Mouse (Mus musculus) adipocyte (in vitro differentiated cells): ENCODE measurements around the gene Calm5.
"Not testable (repeated sequence)": the region's sequence is repeated elsewhere in the genome, so short reads cannot be mapped to it uniquely, and the experiment has no call there.

Experiments used
- DNase-seq: peaks from one replicate; pipeline ENCODE4 v3.0.0-alpha.2; 2016; ENCODE audit warnings: low spot score

Calm5 gene

DNA sequence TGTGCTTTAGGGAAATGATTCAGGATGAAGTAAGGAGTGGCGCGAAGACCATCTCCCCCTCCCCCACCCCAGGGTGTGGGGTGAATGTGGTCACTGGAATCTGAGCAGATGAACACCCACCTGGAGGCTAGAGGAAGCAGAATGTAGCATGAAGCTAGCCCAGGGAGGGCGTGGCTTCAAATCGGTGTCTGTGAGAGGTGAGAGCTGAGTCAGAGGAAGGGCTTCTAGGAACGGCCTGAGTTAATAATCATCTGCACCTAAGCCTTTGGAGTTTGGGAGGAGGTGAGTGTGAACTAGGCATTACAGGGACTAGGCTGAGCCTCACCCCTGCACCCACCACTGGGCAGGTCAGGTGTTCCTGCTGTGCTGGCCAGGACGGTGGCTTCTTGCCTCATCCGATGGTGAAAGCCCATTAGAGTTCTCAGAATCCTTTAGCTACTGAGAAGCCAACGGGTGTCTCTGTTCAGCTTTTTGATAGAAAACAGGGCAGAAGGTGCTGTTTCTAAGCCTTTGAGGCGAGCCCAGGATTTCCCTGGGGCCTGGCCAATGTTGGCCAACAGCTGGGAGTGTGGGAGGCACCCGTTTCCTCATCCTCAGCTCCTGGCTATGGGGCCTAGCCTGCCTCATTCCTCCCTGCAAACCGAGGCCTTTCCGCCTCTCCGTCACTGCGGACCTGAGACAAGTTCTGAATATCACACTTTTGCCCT lies 11.8 kb downstream of the Calm5 start:
- no peak for DNase-seq

GRCm38 (mm10) chr13:3866355-3867052 lies 12.5 kb downstream of the Calm5 start:
- DNase-seq: no peak

GRCm38 (mm10) chr13:3867158-3867557 lies 13.2 kb downstream of the Calm5 start:
- no peak for DNase-seq

DNA sequence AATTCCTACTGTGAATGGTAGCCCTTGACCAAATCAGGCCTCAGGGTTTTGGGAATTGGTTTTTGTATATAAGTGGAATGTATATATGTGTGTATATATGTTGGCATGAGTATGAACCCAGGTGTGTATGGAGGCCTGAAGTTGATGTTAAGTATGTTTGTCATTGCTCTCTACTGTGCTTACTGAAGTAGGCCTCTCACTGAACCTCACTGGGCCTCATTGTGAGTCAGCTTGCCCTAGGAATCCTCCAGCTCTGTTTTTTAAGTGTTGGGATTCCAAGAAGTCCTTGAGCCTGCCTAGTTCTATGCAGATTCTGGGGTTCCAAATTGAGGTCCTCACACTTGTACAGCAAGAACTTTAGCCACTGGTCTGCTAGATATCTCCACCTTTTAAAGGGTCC lies 15.9 kb downstream of the Calm5 start:
- no peak for DNase-seq

DNA sequence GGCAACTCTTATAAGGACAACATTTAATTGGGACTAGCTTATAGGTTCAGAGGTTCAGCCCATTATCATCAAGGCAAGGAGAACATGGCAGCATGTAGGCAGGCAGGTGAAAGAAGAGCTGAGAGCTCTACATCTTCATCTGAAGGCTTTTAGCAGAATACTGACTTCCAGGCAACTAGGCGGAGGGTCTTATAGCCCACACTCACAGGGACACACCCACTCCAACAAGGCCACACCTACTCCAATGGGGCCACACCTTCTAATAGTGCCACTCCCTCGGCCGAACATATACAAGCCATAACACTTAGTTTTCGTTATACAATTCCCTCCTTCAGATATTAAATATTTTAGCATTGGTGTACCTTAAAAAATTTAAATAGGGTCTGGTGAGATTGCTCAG lies 18.9 kb downstream of the Calm5 start:
- DNase-seq: no peak

GRCm38 (mm10) chr13:3876448-3876847 lies 22.5 kb downstream of the Calm5 start:
- no peak for DNase-seq

GRCm38 (mm10) chr13:3877185-3877584 lies 23.2 kb downstream of the Calm5 start:
- DNase-seq: no peak

- no peak for DNase-seq
These were observed 23.8 kb downstream of the Calm5 start for GRCm38 (mm10) chr13:3877679-3878220.

- no peak for DNase-seq
These were observed 32.7 kb downstream of the Calm5 start for GRCm38 (mm10) chr13:3886663-3887062.

DNA sequence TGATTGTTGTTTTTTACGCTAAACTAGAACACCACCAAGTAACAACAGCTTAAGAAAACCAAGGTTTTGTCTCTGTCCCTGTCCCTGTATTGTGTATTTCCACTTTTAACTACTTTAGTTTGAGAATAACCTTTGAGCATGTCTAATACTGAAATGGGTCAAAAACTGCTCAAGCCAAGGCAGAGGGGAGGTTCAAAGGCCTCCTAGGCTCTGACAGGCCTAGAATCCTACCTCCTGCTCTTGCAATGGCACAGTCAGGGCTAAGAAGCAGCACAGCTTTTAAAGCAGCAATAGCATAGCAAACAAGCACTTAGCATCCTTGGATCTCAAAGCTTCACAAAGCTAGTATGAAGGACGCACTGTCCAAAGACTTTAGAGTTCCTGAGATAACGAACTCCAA lies 35.1 kb downstream of the Calm5 start:
- DNase-seq: no peak

GRCm38 (mm10) chr13:3890061-3890460 lies 36.1 kb downstream of the Calm5 start:
- DNase-seq: no peak

DNA sequence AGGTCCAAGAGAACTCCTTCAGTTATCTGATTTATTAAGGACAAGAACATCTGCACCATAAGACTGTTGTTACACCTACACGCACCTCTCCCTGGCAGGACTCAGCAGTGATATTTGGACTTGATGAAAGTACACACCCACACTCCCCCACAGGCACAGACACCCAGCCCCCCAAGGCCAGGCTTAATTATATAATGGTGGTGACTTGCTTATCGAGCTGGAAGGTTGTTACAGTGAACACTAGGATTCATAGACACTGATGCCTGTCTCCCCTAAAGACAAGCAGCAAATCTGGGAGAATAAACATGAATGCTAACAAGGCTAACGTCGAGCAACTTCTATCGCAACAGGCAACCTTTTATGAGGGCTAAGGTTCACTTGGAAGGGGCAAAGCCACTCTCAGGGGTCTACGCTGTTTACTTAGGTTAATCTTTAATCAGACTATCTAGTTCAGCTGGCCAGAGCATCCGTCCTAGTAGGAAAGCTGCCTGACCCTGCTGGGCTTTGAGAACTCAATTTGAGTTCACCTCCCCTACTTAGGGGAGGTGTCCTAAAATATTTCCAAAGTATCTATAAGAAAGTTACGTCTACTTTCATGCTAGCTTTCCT lies 37.6 kb downstream of the Calm5 start:
- no peak for DNase-seq

DNA sequence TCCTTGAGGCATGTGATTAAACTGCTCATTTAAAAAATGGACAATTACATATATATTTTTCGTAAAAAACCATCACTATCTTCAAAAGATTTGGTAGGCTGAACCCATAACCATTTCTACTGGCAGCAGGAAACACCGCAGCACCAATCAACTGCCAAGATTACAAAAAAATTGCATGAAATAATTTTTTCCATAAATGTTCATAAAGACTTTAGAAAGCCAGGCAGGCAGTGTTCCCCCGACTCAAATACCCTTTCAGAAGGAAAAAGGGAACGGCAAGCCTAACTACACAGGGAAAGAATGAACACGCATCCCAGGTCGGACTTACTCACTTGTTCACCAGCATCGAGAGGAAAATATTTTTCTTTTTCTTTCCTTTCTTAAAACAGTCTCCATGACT lies 38.6 kb downstream of the Calm5 start:
- DNase-seq: no peak

DNA sequence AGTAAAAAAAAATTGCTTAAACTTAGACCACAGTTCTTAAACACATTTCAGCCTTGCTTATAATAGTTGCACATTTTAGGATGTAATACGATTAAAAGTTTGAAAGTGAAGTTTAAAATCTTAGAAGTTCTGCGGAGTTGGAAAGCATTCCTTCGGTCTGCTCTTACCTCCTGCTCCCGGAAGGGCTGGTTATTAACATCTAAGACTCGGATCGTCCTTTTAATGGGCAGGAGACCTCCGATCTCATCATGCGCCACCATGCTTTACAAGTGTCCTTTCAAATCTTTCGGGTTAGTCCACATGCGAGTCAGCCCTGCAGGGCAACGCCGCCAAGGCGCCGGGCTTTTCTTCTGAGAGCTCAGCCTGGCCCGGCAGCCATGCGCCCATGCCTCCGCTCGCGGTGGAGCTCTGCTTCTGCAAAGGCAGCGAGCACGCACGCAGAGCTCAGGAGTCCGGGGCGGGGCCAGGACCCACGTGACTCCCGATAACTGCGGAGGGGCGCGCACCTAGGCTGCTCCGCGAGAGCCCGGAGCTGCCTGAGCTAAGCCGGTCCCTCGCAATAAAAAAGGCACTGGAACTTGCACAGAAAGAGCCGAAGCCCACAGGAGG lies 39.3 kb downstream of the Calm5 start:
- DNase-seq: peak; percentile 87

- DNase-seq: no peak
These were observed 40.6 kb downstream of the Calm5 start for GRCm38 (mm10) chr13:3894549-3894948.

DNA sequence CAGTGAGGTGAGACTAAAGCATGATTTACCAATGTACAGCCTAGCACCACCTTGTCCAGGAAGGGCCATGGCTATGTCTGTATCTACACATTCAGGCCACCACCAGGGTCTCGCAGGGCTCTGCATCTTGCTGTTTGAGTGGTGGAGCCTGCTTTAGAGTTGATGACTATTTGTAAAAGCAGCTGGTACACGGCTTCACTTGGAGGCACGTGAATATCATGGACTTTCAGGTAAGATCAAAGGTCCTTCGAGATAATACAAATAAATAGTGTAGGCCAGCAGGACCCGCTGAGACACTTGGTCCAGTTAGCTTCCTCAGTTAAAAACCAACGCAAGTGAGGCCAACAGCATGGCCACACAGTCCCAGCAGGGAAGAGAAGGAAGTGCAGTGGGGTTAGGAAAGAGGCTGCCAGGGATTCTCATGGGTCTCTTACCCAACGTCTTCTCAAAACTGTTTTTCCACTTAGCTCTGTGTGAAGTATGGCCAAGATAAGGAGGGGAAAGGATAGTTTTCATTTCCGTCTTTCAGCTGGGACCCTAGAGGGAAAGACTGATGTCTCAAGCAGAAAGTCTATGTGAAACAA lies 41.5 kb downstream of the Calm5 start:
- peak; percentile 94 for DNase-seq

DNA sequence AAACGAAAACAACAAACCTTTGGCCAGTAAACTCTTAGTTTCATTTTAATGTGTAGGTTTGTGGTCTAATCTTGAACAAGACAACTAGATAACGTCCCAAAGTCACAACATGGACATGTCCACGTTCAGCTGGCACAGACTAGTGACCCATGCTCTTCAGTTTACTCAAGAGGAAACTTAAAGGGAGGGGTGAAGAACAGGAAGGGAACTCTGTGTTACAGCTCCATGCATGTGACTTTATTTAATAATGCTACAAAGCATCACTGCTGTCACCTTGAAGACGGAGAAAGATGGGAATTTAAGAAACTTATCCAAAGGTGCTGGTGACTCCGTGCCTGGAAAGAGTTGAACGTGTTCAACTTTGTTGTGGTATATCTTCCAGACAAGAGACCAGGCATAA lies 42.1 kb downstream of the Calm5 start:
- DNase-seq: no peak

DNA sequence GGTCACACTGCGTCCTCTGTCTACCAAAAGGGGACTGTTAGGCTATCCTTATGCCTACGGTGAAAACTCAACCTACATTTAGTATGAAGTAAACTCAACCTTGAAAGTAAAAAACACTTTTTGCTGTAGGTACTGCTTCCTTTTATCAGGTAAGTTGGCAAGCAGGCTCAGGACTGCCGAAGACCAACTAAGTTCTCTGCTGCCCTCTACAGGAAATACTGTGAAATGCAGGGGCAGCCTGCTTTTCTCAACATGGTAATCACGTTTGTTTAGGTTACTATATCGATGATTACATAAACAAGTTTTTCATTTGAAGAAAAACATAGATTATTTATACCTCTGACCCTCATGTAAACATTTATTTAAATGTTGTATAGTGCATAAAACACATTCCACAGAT lies 42.9 kb downstream of the Calm5 start:
- DNase-seq: peak; percentile 82

GRCm38 (mm10) chr13:3898202-3898601 lies 44.2 kb downstream of the Calm5 start:
- DNase-seq: not testable (repeated sequence)

DNA sequence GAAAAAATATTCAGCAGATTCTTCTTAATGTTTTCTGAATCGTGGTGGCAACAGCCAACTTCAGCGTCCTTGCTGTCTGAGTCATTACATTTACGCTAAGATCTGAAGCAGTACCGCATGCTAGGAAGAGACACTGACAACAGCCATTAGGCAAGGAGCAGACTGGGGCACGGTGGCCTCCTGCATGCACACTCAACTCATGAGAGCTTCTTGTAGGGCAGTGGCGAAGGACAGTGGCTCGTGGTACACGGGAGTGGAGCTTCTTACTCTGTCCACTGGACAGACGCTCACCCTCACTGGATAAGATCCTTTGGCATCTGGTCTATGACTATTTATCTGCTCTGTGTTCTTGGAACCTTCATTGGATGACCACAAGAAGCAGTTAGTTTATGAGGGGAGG lies 45.3 kb downstream of the Calm5 start:
- DNase-seq: no peak
